Mouse (Mus musculus): ENCODE results near the gene Vmn1r229. TPM values are rescaled to one million over a fixed set of nuclear protein-coding genes. Genes with fewer than 3 reads are reported as not detected.

Gene Vmn1r229
- polyA plus RNA-seq (2012; rRNA removed), result not detected in 2 replicates

GRCm38 (mm10) chr17:20811255-20811654 lies at the start of gene Vmn1r229:
TSS of gene Vmn1r229 (plus strand) at chr17:20811555.

GRCm38 (mm10) chr17:20786057-20786456 lies 25.3 kb upstream of the Vmn1r229 start, which contains the start of gene Vmn1r228:
TSS of gene Vmn1r228 (minus strand) at chr17:20786157.

GRCm38 (mm10) chr17:20840144-20840543 lies 28.8 kb downstream of the Vmn1r229 start, which contains the start of gene Vmn1r230:
TSS of gene Vmn1r230 (plus strand) at chr17:20840444.

Other genes with a start within 250 kb of the Vmn1r229 start
- not detected in 2 replicates for gene Vmn2r109, start 246.8 kb upstream of the Vmn1r229 start, polyA plus RNA-seq (2012; rRNA removed)
- not detected in 2 replicates for gene Vmn2r110, start 215.1 kb upstream of the Vmn1r229 start, polyA plus RNA-seq (2012; rRNA removed)
- gene Fpr-rs3, start 186.7 kb upstream of the Vmn1r229 start, polyA plus RNA-seq (2012; rRNA removed), result not detected in 2 replicates
- not detected in 2 replicates for gene Vmn1r226, start 128.7 kb upstream of the Vmn1r229 start, polyA plus RNA-seq (2012; rRNA removed)
- not detected in 2 replicates for gene Vmn1r227, start 81.7 kb upstream of the Vmn1r229 start, polyA plus RNA-seq (2012; rRNA removed)
- not detected in 2 replicates for gene Vmn1r228, start 25.4 kb upstream of the Vmn1r229 start, polyA plus RNA-seq (2012; rRNA removed)
- gene Vmn1r230, start 28.9 kb downstream of the Vmn1r229 start, polyA plus RNA-seq (2012; rRNA removed), result not detected in 2 replicates
- gene Vmn1r231, start 93.5 kb downstream of the Vmn1r229 start, polyA plus RNA-seq (2012; rRNA removed), result not detected in 2 replicates
- not detected in 2 replicates for gene Vmn1r232, start 108.2 kb downstream of the Vmn1r229 start, polyA plus RNA-seq (2012; rRNA removed)
- 435 and 470 TPM in 2 replicates for gene Ppp2r1a, start 133.8 kb downstream of the Vmn1r229 start, polyA plus RNA-seq (2012; rRNA removed)
- gene Vmn1r233, start 184.9 kb downstream of the Vmn1r229 start, polyA plus RNA-seq (2012; rRNA removed), result not detected in 2 replicates
- gene Zfp160, start 197.3 kb downstream of the Vmn1r229 start, polyA plus RNA-seq (2012; rRNA removed), result 22.2 and 25.7 TPM in 2 replicates

Data from central nervous system, embryonic 18 days (tissue).